Mouse (Mus musculus) myocyte (in vitro differentiated cells): ENCODE data around the gene Odf3l1. TPM values are rescaled to one million over a fixed set of nuclear protein-coding genes. Genes with fewer than 3 reads are reported as not detected.

Source experiments
- H3K27me3 ChIP-seq: one replicate; pipeline ENCODE4 v1.6.1; 2011; ENCODE audit not compliant: control insufficient read depth, insufficient read depth, insufficient read length
- H3K36me3 ChIP-seq: one replicate; pipeline ENCODE4 v1.6.1; 2011; ENCODE audit not compliant: control insufficient read depth, insufficient read depth
- H3K4me2 ChIP-seq: one replicate; pipeline ENCODE4 v1.6.1; 2011; ENCODE audit warnings: low read depth, control low read depth
- H3K4me3 ChIP-seq: one replicate; pipeline ENCODE4 v1.5.1; 2011; ENCODE audit warnings: mild to moderate bottlenecking, control low read depth, moderate library complexity
- H3K79me2 ChIP-seq: one replicate; pipeline ENCODE4 v1.6.1; 2011; ENCODE audit not compliant: control insufficient read depth, insufficient read depth
- H3ac ChIP-seq: one replicate; pipeline ENCODE4 v1.6.1; 2011; ENCODE audit not compliant: control insufficient read depth, insufficient read length
- CEBPB ChIP-seq: IDR thresholded peaks from 2 replicates; pipeline ENCODE4 v1.6.1; 2011; ENCODE audit warnings: mild to moderate bottlenecking, moderate library complexity; ENCODE audit not compliant: poor library complexity, insufficient read depth, severe bottlenecking
- E2F4 ChIP-seq: IDR thresholded peaks from one replicate; pipeline ENCODE4 v1.6.1; 2011; ENCODE audit warnings: mild to moderate bottlenecking, control low read depth, moderate library complexity; ENCODE audit not compliant: insufficient read depth
- MAX ChIP-seq: IDR thresholded peaks from one replicate; pipeline ENCODE4 v1.6.1; 2011; ENCODE audit warnings: low read depth, mild to moderate bottlenecking, control low read depth
- MYOD1 ChIP-seq, 3 experiments: IDR thresholded peaks; one replicate each; pipeline ENCODE4 v1.6.1; 2011; ENCODE audit warnings: control low read depth in 2 of 3, low read depth in 2 of 3, mild to moderate bottlenecking in 2 of 3, moderate library complexity in 1 of 3; ENCODE audit not compliant: insufficient read length in 2 of 3, control insufficient read depth in 1 of 3
- MYOG ChIP-seq, 3 experiments: IDR thresholded peaks; one replicate each; pipeline ENCODE4 v1.6.1; 2011; ENCODE audit warnings: control low read depth in 2 of 3, low read depth in 2 of 3, mild to moderate bottlenecking in 2 of 3; ENCODE audit not compliant: insufficient read length in 2 of 3, control insufficient read depth in 1 of 3, insufficient read depth in 1 of 3
- POLR2A ChIP-seq: IDR thresholded peaks from one replicate; pipeline ENCODE4 v1.6.1; 2011; ENCODE audit warnings: low read depth, mild to moderate bottlenecking, control low read depth, moderate library complexity; ENCODE audit not compliant: insufficient read length
- POLR2AphosphoS2 ChIP-seq: IDR thresholded peaks from one replicate; pipeline ENCODE4 v1.6.1; 2011; ENCODE audit warnings: low read depth, control low read depth; ENCODE audit not compliant: insufficient read length
- REST ChIP-seq: IDR thresholded peaks from one replicate; pipeline ENCODE4 v1.6.1; 2011; ENCODE audit warnings: mild to moderate bottlenecking, control low read depth, moderate library complexity; ENCODE audit not compliant: insufficient read depth, insufficient read length
- SRF ChIP-seq: IDR thresholded peaks from one replicate; pipeline ENCODE4 v1.6.1; 2011; ENCODE audit warnings: low read depth; ENCODE audit not compliant: control insufficient read depth, insufficient read length
- TCF12 ChIP-seq: IDR thresholded peaks from one replicate; pipeline ENCODE4 v1.6.1; 2011; ENCODE audit warnings: mild to moderate bottlenecking, control low read depth; ENCODE audit not compliant: poor library complexity, insufficient read depth, severe bottlenecking
- TCF3 ChIP-seq: IDR thresholded peaks from one replicate; pipeline ENCODE4 v1.6.1; 2011; ENCODE audit warnings: low read depth, control low read depth; ENCODE audit not compliant: insufficient read length
- USF1 ChIP-seq: IDR thresholded peaks from one replicate; pipeline ENCODE4 v1.6.1; 2011; ENCODE audit warnings: low read depth, mild to moderate bottlenecking, control low read depth, moderate library complexity
- polyA plus RNA-seq: library from polyadenylated mRNA; unstranded; fragments of >200 nt; fragmentation: generic; extraction: Trizol; gene quantifications from one replicate; pipeline ENCODE4 v1.2.1, GENCODE M21; 2012; ENCODE audit warnings: missing spikeins

Odf3l1 gene
- polyA plus RNA-seq, 1 experiment: 0.85 TPM

DNA sequence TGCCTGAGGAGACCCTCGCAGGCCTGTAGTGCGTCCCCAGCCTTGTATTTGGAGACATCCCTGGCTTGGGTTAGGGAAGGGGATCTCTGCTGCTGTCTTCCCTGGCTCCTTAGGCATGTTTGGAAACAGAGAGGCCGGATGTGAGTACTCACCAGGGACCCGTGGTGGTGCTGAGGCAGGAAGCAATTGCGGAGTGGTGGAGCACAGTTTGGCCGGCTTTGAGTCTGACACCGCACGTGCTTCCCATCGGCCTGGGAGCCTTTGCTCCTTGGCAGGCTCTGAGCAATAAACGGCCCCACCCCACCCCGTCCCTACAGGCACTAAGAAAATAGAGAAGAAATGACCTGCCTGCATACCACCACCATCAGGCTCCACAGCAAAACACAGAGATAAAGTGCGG is 18.3 kb upstream of the Odf3l1 start:
- H3K79me2 ChIP-seq: peaks cover 1% of the 10 kb centered on the region
- no peaks in the 10 kb centered on the region for H3K27me3 ChIP-seq
- H3K36me3 ChIP-seq: no peaks in the 10 kb centered on the region
- no peak overlapping the region for H3K4me3 ChIP-seq
- no peak overlapping the region for H3ac ChIP-seq
- no peak overlapping the region for H3K4me2 ChIP-seq
- no peak for TF ChIP-seq E2F4

DNA sequence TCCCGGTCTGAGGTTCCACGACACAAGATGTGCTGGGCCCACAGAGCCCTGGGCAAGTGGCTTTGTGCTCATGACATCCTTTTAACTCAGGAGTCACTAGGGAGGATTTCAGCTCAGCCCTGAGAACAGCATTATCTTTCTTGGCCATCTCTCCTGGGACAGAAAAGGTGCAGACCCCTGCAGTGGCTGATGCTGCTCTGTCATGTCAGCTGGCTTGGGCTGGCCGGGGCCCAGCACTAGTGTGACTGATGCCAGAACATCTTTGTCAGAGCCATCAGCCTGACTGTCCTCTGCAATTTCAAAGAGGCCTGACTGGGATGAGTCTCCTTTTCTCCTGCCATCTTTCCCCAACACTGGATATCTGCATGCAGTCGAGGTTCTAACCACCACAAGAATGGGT is 17.8 kb upstream of the Odf3l1 start:
- Histone ChIP-seq H3K4me3 (no peak overlapping the region), H3K4me2 (no peak overlapping the region), H3K36me3 (no peaks in the 10 kb centered on the region), H3ac (no peak overlapping the region), H3K27me3 (no peaks in the 10 kb centered on the region), H3K79me2 (peaks cover 5% of the 10 kb centered on the region)
- TF ChIP-seq CEBPB: no peak
- no peak for TF ChIP-seq TCF3
- TF ChIP-seq REST: no peak
- no peak for TF ChIP-seq E2F4
- no peak for TF ChIP-seq MYOD1 (IDR thresholded peaks at IDR 0.05; ENCODE audit: control insufficient read depth in 1 of 3, insufficient read length in 2 of 3, low read depth in 2 of 3)
- TF ChIP-seq POLR2A: no peak
- TF ChIP-seq MYOG (IDR thresholded peaks at IDR 0.05; ENCODE audit: control insufficient read depth in 1 of 3, insufficient read depth in 1 of 3, insufficient read length in 2 of 3, low read depth in 2 of 3): no peak
- no peak for TF ChIP-seq TCF12
- TF ChIP-seq USF1: no peak
- no peak for TF ChIP-seq SRF
- no peak for TF ChIP-seq POLR2AphosphoS2
- no peak for TF ChIP-seq MAX

DNA sequence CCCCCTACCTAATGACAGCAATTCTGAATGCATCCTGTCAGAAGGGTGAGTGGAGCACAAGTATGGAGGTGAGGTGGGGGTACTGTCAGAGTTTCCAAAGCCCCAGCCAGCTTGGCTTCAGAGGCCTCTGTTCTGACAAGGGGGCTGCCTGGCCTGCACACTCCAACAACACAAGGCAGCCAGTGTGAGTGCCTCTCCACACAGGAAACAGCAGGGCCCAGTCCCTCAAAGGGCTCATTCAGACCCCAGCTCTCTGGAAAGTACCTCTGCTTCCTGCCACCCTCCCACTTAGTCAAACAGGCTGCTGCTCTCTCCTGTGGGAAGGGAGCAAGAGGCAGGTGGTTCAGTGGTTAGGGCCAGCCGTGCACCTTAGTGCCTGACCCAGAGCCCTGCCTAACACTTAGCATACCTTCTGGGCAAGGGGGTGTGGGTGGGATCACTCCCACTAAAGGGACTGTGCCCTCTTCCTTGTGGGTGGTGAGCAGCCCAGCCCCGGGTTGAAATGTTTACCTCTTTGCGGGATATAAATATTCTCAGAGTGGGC is 17.1 kb upstream of the Odf3l1 start:
- H3K27me3 ChIP-seq: no peaks in the 10 kb centered on the region
- H3K4me3 ChIP-seq: no peak overlapping the region
- peaks cover 5% of the 10 kb centered on the region for H3K79me2 ChIP-seq
- no peaks in the 10 kb centered on the region for H3K36me3 ChIP-seq
- H3ac ChIP-seq: no peak overlapping the region
- no peak overlapping the region for H3K4me2 ChIP-seq
- TF ChIP-seq MYOD1 (IDR thresholded peaks at IDR 0.05; ENCODE audit: control insufficient read depth in 1 of 3, insufficient read length in 2 of 3, low read depth in 2 of 3) (no peak), TCF3 (no peak), SRF (no peak), MAX (no peak), TCF12 (no peak), POLR2A (no peak), E2F4 (no peak), CEBPB (no peak), MYOG (IDR thresholded peaks at IDR 0.05; ENCODE audit: control insufficient read depth in 1 of 3, insufficient read depth in 1 of 3, insufficient read length in 2 of 3, low read depth in 2 of 3) (no peak), USF1 (no peak), POLR2AphosphoS2 (no peak), REST (no peak)

DNA sequence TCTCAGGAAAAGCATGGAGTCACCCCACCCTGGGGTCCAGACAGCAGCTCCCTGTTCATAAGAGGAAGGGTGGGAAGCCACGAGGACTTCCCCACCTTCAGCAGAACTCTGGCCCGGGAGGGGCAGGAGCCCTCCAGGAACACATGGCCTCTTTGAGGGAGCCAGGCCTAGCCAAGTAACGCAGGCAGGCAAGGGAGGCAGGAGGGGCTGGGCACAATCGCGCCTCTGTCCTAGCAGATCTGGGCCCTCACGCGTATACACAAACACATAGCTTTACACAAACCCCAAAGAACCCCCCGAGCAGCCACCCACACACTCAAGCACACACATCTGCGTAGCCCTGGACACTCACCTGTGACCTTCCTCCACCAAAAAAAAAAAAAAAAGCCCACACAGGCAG is 16.3 kb upstream of the Odf3l1 start:
- no peak overlapping the region for H3K4me3 ChIP-seq
- TF ChIP-seq TCF3 (no peak), MYOG (IDR thresholded peaks at IDR 0.05; ENCODE audit: control insufficient read depth in 1 of 3, insufficient read depth in 1 of 3, insufficient read length in 2 of 3, low read depth in 2 of 3) (no peak), POLR2AphosphoS2 (no peak), USF1 (no peak), TCF12 (no peak)
- H3K27me3 ChIP-seq: no peaks in the 10 kb centered on the region
- no peak overlapping the region for H3K4me2 ChIP-seq
- H3K79me2 ChIP-seq: peaks cover 12% of the 10 kb centered on the region
- H3ac ChIP-seq: no peak overlapping the region
- H3K36me3 ChIP-seq: peaks cover 6% of the 10 kb centered on the region

DNA sequence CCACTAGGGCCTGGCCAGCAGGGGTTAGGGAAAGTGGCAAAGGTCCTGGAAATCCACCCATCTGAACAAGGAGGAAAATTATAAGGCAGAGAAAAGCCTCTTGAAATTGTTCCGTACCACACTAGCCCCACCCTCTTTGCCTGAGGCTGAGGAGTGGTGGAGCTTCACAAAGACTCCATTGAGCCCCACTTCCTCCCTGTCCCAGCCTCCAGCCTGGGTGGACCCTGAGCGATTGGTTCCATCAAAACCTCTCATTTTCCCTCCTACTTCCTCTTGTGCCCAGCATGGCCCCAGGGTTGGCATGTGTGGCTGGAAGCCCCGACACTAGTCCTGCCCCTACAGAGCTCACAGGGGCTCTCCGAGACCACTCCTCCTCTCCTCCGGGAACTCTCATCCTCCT is 12.8 kb upstream of the Odf3l1 start:
- H3K4me3 ChIP-seq: no peak overlapping the region
- peaks cover 11% of the 10 kb centered on the region for H3K36me3 ChIP-seq
- TF ChIP-seq MAX (no peak), E2F4 (no peak), REST (no peak), POLR2A (no peak), POLR2AphosphoS2 (no peak), MYOG (IDR thresholded peaks at IDR 0.05; ENCODE audit: control insufficient read depth in 1 of 3, insufficient read depth in 1 of 3, insufficient read length in 2 of 3, low read depth in 2 of 3) (no peak), CEBPB (no peak), TCF12 (no peak), MYOD1 (IDR thresholded peaks at IDR 0.05; ENCODE audit: control insufficient read depth in 1 of 3, insufficient read length in 2 of 3, low read depth in 2 of 3) (no peak), USF1 (no peak), SRF (no peak)
- H3ac ChIP-seq: no peak overlapping the region
- H3K4me2 ChIP-seq: no peak overlapping the region
- H3K79me2 ChIP-seq: peaks cover 35% of the 10 kb centered on the region
- H3K27me3 ChIP-seq: no peaks in the 10 kb centered on the region
